Mouse (Mus musculus): ENCODE measurements at regions not wholly inside any gene's neighbourhood (a gene's known extent, or its start where the extent isn't known, plus 50 kb on each side); places are given as distances from the start of the nearest gene placed in this dataset.

GRCm38 (mm10) chr9:12157157-12157556 is 1088.5 kb downstream of the Jrkl start:
- no peaks in the 10 kb centered on the region for H3K36me3 ChIP-seq (ENCODE audit: insufficient read depth, low read length)
- no peak overlapping the region for H3K4me2 ChIP-seq (ENCODE audit: low read depth, low read length)
- ATAC-seq (no peak), DNase-seq (ENCODE audit: low spot score) (no peak)
- no peak overlapping the region for H3K27ac ChIP-seq
- WGBS = 59% methylated on average over 2 of the region's 2 CpGs
- no peaks in the 10 kb centered on the region for H3K4me1 ChIP-seq (ENCODE audit: insufficient read depth, low read length)
- H3K27me3 ChIP-seq (ENCODE audit: insufficient read depth, low read length) = no peaks in the 10 kb centered on the region
- peak; percentile 17; the same call in 1 of the 2 replicates for TF ChIP-seq CTCF (IDR thresholded peaks at IDR 0.05; ENCODE audit: low read depth)
- H3K9ac ChIP-seq (replicated peaks; ENCODE audit: low read length) = no peak overlapping the region
- H3K9me3 ChIP-seq (ENCODE audit: low read length) = no peaks in the 10 kb centered on the region
- no peak overlapping the region for H3K4me3 ChIP-seq (ENCODE audit: low read length)

GRCm38 (mm10) chr9:12113374-12113773 is 1132.3 kb downstream of the Jrkl start:
- Histone ChIP-seq H3K4me2 (ENCODE audit: low read depth, low read length) (no peak overlapping the region), H3K27ac (no peak overlapping the region), H3K4me3 (ENCODE audit: low read length) (no peak overlapping the region), H3K9me3 (ENCODE audit: low read length) (no peaks in the 10 kb centered on the region), H3K4me1 (ENCODE audit: insufficient read depth, low read length) (no peaks in the 10 kb centered on the region), H3K36me3 (ENCODE audit: insufficient read depth, low read length) (no peaks in the 10 kb centered on the region), H3K27me3 (ENCODE audit: insufficient read depth, low read length) (no peaks in the 10 kb centered on the region), H3K9ac (replicated peaks; ENCODE audit: low read length) (no peak overlapping the region)
- no peak for ATAC-seq
- peak; percentile 61 for TF ChIP-seq CTCF (IDR thresholded peaks at IDR 0.05; ENCODE audit: low read depth)
- DNase-seq (ENCODE audit: low spot score) = peak; percentile 18
